Comparison of ENCODE assay signal across 10 mouse cellular contexts in genomic region chr13:80949133-80949697, GRCm38 (mm10).
DNase-seq lines count a peak whose midpoint lies in the region; ATAC-seq and TF ChIP-seq lines count a peak whose summit lies in the region.
"Had no signal": no experiment of that assay in that cellular context is flagged by ENCODE, and none has a peak within 500 bp of the region (broad histone marks: within the 10 kb centered on the region; RNA-seq: fewer than 3 reads in every experiment).

No protein-coding gene starts in this region.

- peaks cover 6% of the 10 kb centered on the region; the same call in 1 of the 2 replicates for H3K4me1 ChIP-seq in brown adipose tissue, adult 24 weeks (ENCODE audit: control insufficient read depth, insufficient read depth, insufficient read length, low read length)
- H3K4me1 ChIP-seq: hindbrain, embryonic 13.5 days had no signal

- H3K4me3 ChIP-seq in layer of hippocampus, adult 2 months, result no peak overlapping the region
- no peak overlapping the region for H3K4me3 ChIP-seq in brown adipose tissue, adult 24 weeks (ENCODE audit: insufficient read depth, low read depth, low read length)
- H3K4me3 ChIP-seq: hindbrain, embryonic 13.5 days; limb, embryonic 12.5 days had no signal

- no peak for DNase-seq in layer of hippocampus, adult 2 months (ENCODE audit: low spot score in 2 of 2)
- no peak for DNase-seq in layer of hippocampus, adult 11-12 months (ENCODE audit: low spot score)
- peak; percentile 14 for DNase-seq in heart, postnatal 25 days (ENCODE audit: low spot score)
- no peak for DNase-seq in cerebellum, postnatal 4 days (ENCODE audit: low spot score in 2 of 2)
- DNase-seq in thymus, postnatal 25 days, result no peak
- no peak for DNase-seq in layer of hippocampus, adult 8-10 months (ENCODE audit: low spot score in 2 of 2)

- intact Hi-C loops in heart, postnatal 25 days (cut with DNase I), result loop anchor here (5.0 kb wide), 1 partner anchor 47 kb away; no protein-coding TSS in a partner anchor

- TF ChIP-seq CTCF in layer of hippocampus, adult 2 months (conservative IDR thresholded peaks at IDR 0.05), result no peak

- H3K27ac ChIP-seq in layer of hippocampus, adult 2 months, result peak overlapping the region; percentile 83
- peak overlapping the region; percentile 85 for H3K27ac ChIP-seq in brown adipose tissue, adult 24 weeks (replicated peaks; ENCODE audit: low read depth, low read length)
- H3K27ac ChIP-seq: hindbrain, embryonic 13.5 days; limb, embryonic 12.5 days had no signal

- ATAC-seq in monocyte, adult 5-6 weeks (replicated peaks; ENCODE audit: insufficient number of reproducible peaks, low FRiP score, low TSS enrichment, poor library complexity, severe bottlenecking), result peak; percentile 84
